Mouse (Mus musculus) MEL (cell line): Measurements from ENCODE around the gene Smim5. TPM values are rescaled to one million over a fixed set of nuclear protein-coding genes. Genes with fewer than 3 reads are reported as not detected.

Experiments
- DNase-seq: peaks from one replicate; pipeline ENCODE4 v3.0.0; 2011; ENCODE audit warnings: low read depth, low spot score
- H3K27ac ChIP-seq: 2 replicates; pipeline ENCODE4 v1.5.1; 2012; ENCODE audit warnings: low read depth, mild to moderate bottlenecking, control low read depth, low read length, moderate library complexity; ENCODE audit not compliant: control insufficient read depth
- H3K27me3 ChIP-seq, 2 experiments: fragments of 150-350 bp in 1 of 2; sonication (generic) in 1 of 2; 2 replicates each; pipeline ENCODE4 v1.6.1; 2012; ENCODE audit warnings: low read length in 2 of 2, mild to moderate bottlenecking in 2 of 2, improper control_type of control experiment in 1 of 2, moderate library complexity in 1 of 2; ENCODE audit not compliant: insufficient read depth in 2 of 2, control insufficient read depth in 1 of 2
- H3K36me3 ChIP-seq, 2 experiments: 2 replicates each; pipeline ENCODE4 v1.6.1; 2012 to 2014; ENCODE audit warnings: low read length in 2 of 2, improper control_type of control experiment in 1 of 2, inconsistent platforms in 1 of 2, mild to moderate bottlenecking in 1 of 2; ENCODE audit not compliant: insufficient read depth in 2 of 2, control insufficient read depth in 1 of 2
- H3K4me1 ChIP-seq, 2 experiments: fragments of 150-350 bp in 1 of 2; sonication (generic) in 1 of 2; 2 replicates each; pipeline ENCODE4 v1.6.1; 2012; ENCODE audit warnings: low read length in 2 of 2, improper control_type of control experiment in 1 of 2, mild to moderate bottlenecking in 1 of 2; ENCODE audit not compliant: insufficient read depth in 2 of 2, control insufficient read depth in 1 of 2
- H3K4me3 ChIP-seq, 2 experiments: fragments of 150-350 bp in 1 of 2; sonication (generic) in 1 of 2; 2 replicates each; pipeline ENCODE4 v1.5.1; 2012; ENCODE audit warnings: low read depth in 2 of 2, low read length in 2 of 2, mild to moderate bottlenecking in 2 of 2, moderate library complexity in 2 of 2, control low read depth in 1 of 2, improper control_type of control experiment in 1 of 2; ENCODE audit not compliant: control insufficient read depth in 1 of 2, insufficient read depth in 1 of 2
- H3K79me2 ChIP-seq: 2 replicates; pipeline ENCODE4 v1.6.1; 2012; ENCODE audit warnings: mild to moderate bottlenecking, low read length, moderate library complexity; ENCODE audit not compliant: control insufficient read depth, poor library complexity, insufficient read depth
- H3K9ac ChIP-seq: 2 replicates; pipeline ENCODE4 v1.6.1; 2012; ENCODE audit warnings: low read depth, mild to moderate bottlenecking, control low read depth, low read length, moderate library complexity; ENCODE audit not compliant: control insufficient read depth, poor library complexity, severe bottlenecking
- H3K9me3 ChIP-seq: fragments of 150-350 bp; sonication (generic); replicated peaks from 2 replicates; pipeline ENCODE4 v1.6.1; 2012; ENCODE audit warnings: mild to moderate bottlenecking, low read length, improper control_type of control experiment, moderate library complexity; ENCODE audit not compliant: insufficient read depth
- BHLHE40 ChIP-seq: IDR thresholded peaks from 2 replicates; pipeline ENCODE4 v1.6.1; 2012; ENCODE audit warnings: low read depth, mild to moderate bottlenecking, inconsistent platforms, low read length, improper control_type of control experiment, borderline replicate concordance
- CHD1 ChIP-seq: IDR thresholded peaks from 2 replicates; pipeline ENCODE4 v1.6.1; 2012; ENCODE audit warnings: low read depth, mild to moderate bottlenecking, inconsistent platforms, low read length, improper control_type of control experiment
- CHD2 ChIP-seq: IDR thresholded peaks from 2 replicates; pipeline ENCODE4 v1.6.1; 2011; ENCODE audit warnings: low read length, improper control_type of control experiment
- CTCF ChIP-seq, 3 experiments: IDR thresholded peaks in 2 of 3; conservative IDR thresholded peaks in 1 of 3; 2 replicates each; pipeline ENCODE4 v1.5.1; 2011 to 2012; ENCODE audit warnings: low read length in 3 of 3, low read depth in 2 of 3, mild to moderate bottlenecking in 2 of 3, improper control_type of control experiment in 1 of 3, inconsistent platforms in 1 of 3, mixed read lengths in 1 of 3, moderate library complexity in 1 of 3; ENCODE audit not compliant: control insufficient read depth in 1 of 3, insufficient read depth in 1 of 3, poor library complexity in 1 of 3, severe bottlenecking in 1 of 3
- E2F4 ChIP-seq: IDR thresholded peaks from 2 replicates; pipeline ENCODE4 v1.6.1; 2011; ENCODE audit warnings: low read depth, low read length, improper control_type of control experiment, borderline replicate concordance
- ELF1 ChIP-seq: IDR thresholded peaks from 2 replicates; pipeline ENCODE4 v1.6.1; 2014; ENCODE audit warnings: low read depth, mild to moderate bottlenecking, inconsistent platforms, low read length, improper control_type of control experiment, moderate library complexity
- ETS1 ChIP-seq: IDR thresholded peaks from 2 replicates; pipeline ENCODE4 v1.6.1; 2012; ENCODE audit warnings: low read depth, mild to moderate bottlenecking, inconsistent platforms, low read length, improper control_type of control experiment, moderate library complexity
- GABPA ChIP-seq: IDR thresholded peaks from 2 replicates; pipeline ENCODE4 v1.6.1; 2012; ENCODE audit warnings: low read depth, mild to moderate bottlenecking, inconsistent platforms, low read length, improper control_type of control experiment, moderate library complexity
- GATA1 ChIP-seq: IDR thresholded peaks from 2 replicates; pipeline ENCODE4 v1.6.1; 2011; ENCODE audit warnings: low read depth, low read length, improper control_type of control experiment
- HCFC1 ChIP-seq: IDR thresholded peaks from 2 replicates; pipeline ENCODE4 v1.6.1; 2012; ENCODE audit warnings: low read depth, mild to moderate bottlenecking, inconsistent platforms, low read length, improper control_type of control experiment, moderate library complexity
- JUND ChIP-seq: IDR thresholded peaks from 2 replicates; pipeline ENCODE4 v1.6.1; 2011; ENCODE audit warnings: low read depth, mild to moderate bottlenecking, improper control_type of control experiment, low read length
- KAT2A ChIP-seq: conservative IDR thresholded peaks from 2 replicates; pipeline ENCODE4 v1.6.1; 2012; ENCODE audit warnings: low read depth, low read length, improper control_type of control experiment, inconsistent platforms
- MAFK ChIP-seq: IDR thresholded peaks from 2 replicates; pipeline ENCODE4 v1.6.1; 2011; ENCODE audit warnings: low read depth, mild to moderate bottlenecking, low read length, improper control_type of control experiment, borderline replicate concordance
- MAX ChIP-seq: IDR thresholded peaks from 2 replicates; pipeline ENCODE4 v1.6.1; 2011; ENCODE audit warnings: low read length, improper control_type of control experiment
- MAZ ChIP-seq: IDR thresholded peaks from 2 replicates; pipeline ENCODE4 v1.6.1; 2012; ENCODE audit warnings: low read depth, mild to moderate bottlenecking, inconsistent platforms, low read length, improper control_type of control experiment
- MEF2A ChIP-seq: IDR thresholded peaks from 2 replicates; pipeline ENCODE4 v1.6.1; 2014; ENCODE audit warnings: low read depth, mild to moderate bottlenecking, inconsistent platforms, low read length, improper control_type of control experiment; ENCODE audit not compliant: poor library complexity, insufficient replicate concordance, severe bottlenecking; ENCODE audit errors: extremely low read depth
- MXI1 ChIP-seq: IDR thresholded peaks from 2 replicates; pipeline ENCODE4 v1.6.1; 2011; ENCODE audit warnings: mild to moderate bottlenecking, low read depth, low read length, improper control_type of control experiment
- MYB ChIP-seq: IDR thresholded peaks from 2 replicates; pipeline ENCODE4 v1.6.1; 2011; ENCODE audit warnings: mild to moderate bottlenecking, low read depth, low read length, improper control_type of control experiment
- NRF1 ChIP-seq: IDR thresholded peaks from 2 replicates; pipeline ENCODE4 v1.6.1; 2014; ENCODE audit warnings: low read depth, mild to moderate bottlenecking, inconsistent platforms, low read length, improper control_type of control experiment, moderate library complexity; ENCODE audit not compliant: poor library complexity, insufficient read depth, severe bottlenecking
- POLR2A ChIP-seq, 2 experiments: IDR thresholded peaks; 2 replicates each; pipeline ENCODE4 v1.6.1; 2011 to 2012; ENCODE audit warnings: low read length in 2 of 2, mild to moderate bottlenecking in 2 of 2, control low read depth in 1 of 2, improper control_type of control experiment in 1 of 2, low read depth in 1 of 2, moderate library complexity in 1 of 2; ENCODE audit not compliant: control insufficient read depth in 1 of 2, insufficient read depth in 1 of 2, poor library complexity in 1 of 2
- POLR2AphosphoS5 ChIP-seq: IDR thresholded peaks from 2 replicates; pipeline ENCODE4 v1.6.1; 2012; ENCODE audit warnings: low read depth, borderline replicate concordance, mild to moderate bottlenecking, inconsistent platforms, low read length, moderate library complexity, mixed read lengths
- RAD21 ChIP-seq: IDR thresholded peaks from 2 replicates; pipeline ENCODE4 v1.6.1; 2011; ENCODE audit warnings: mild to moderate bottlenecking, low read depth, low read length, improper control_type of control experiment
- SMC3 ChIP-seq: IDR thresholded peaks from 2 replicates; pipeline ENCODE4 v1.6.1; 2011; ENCODE audit warnings: low read depth, low read length, improper control_type of control experiment
- TAL1 ChIP-seq: IDR thresholded peaks from 2 replicates; pipeline ENCODE4 v1.6.1; 2012; ENCODE audit warnings: mild to moderate bottlenecking, inconsistent platforms, low read length, moderate library complexity, mixed read lengths
- TBP ChIP-seq: IDR thresholded peaks from 2 replicates; pipeline ENCODE4 v1.8.0; 2011; ENCODE audit warnings: low read depth, low read length, improper control_type of control experiment
- TCF12 ChIP-seq: IDR thresholded peaks from 2 replicates; pipeline ENCODE4 v1.6.1; 2014; ENCODE audit warnings: low read depth, mild to moderate bottlenecking, inconsistent platforms, low read length, improper control_type of control experiment, moderate library complexity
- USF1 ChIP-seq: IDR thresholded peaks from 2 replicates; pipeline ENCODE4 v1.6.1; 2014; ENCODE audit warnings: low read depth, mild to moderate bottlenecking, inconsistent platforms, low read length, improper control_type of control experiment, moderate library complexity
- USF2 ChIP-seq, 2 experiments: IDR thresholded peaks; 2 replicates each; pipeline ENCODE4 v1.6.1; 2011 to 2012; ENCODE audit warnings: improper control_type of control experiment in 2 of 2, low read length in 2 of 2, borderline replicate concordance in 1 of 2, inconsistent platforms in 1 of 2, low read depth in 1 of 2, mild to moderate bottlenecking in 1 of 2; ENCODE audit not compliant: insufficient read depth in 1 of 2
- ZC3H11A ChIP-seq: IDR thresholded peaks from 2 replicates; pipeline ENCODE4 v1.6.1; 2012; ENCODE audit warnings: low read depth, mild to moderate bottlenecking, inconsistent platforms, low read length, improper control_type of control experiment
- ZKSCAN1 ChIP-seq: IDR thresholded peaks from 2 replicates; pipeline ENCODE4 v1.6.1; 2012; ENCODE audit warnings: low read depth, mild to moderate bottlenecking, inconsistent platforms, low read length, improper control_type of control experiment, moderate library complexity
- ZMIZ1 ChIP-seq: IDR thresholded peaks from 2 replicates; pipeline ENCODE4 v1.6.1; 2012; ENCODE audit warnings: low read depth, mild to moderate bottlenecking, inconsistent platforms, low read length, improper control_type of control experiment, moderate library complexity
- ZNF384 ChIP-seq: IDR thresholded peaks from 2 replicates; pipeline ENCODE4 v1.6.1; 2012; ENCODE audit warnings: low read depth, mild to moderate bottlenecking, inconsistent platforms, low read length, improper control_type of control experiment
- polyA plus RNA-seq, 2 experiments: library from polyadenylated mRNA; stranded (reverse) in 1 of 2; unstranded in 1 of 2; fragments of >175 nt in 1 of 2; fragments of >200 nt in 1 of 2; gene quantifications; 2 replicates each; pipeline versions ENCODE4 v1.2.1 to v1.2.4; 2012; ENCODE audit warnings: low replicate concordance in 2 of 2, low read depth in 1 of 2; ENCODE audit not compliant: insufficient read length in 2 of 2, insufficient read depth in 1 of 2, missing spikeins in 1 of 2
- total RNA-seq: library from RNA; depleted of rRNA; stranded (reverse); fragments of 300-350 nt; gene quantifications from 2 replicates; pipeline ENCODE4 v1.2.3, GENCODE M21; 2012

Smim5 gene
- total and polyA plus RNA-seq, 3 experiments, result 24.8 to 41.0 TPM; not detected in 1

- TF ChIP-seq ZMIZ1, result peak; percentile 81; the same call in 1 of the 2 replicates
- TF ChIP-seq CTCF (IDR thresholded peaks at IDR 0.05 in 2 of 3, conservative IDR thresholded peaks at IDR 0.05 in 1 of 3; ENCODE audit: control insufficient read depth in 1 of 3, insufficient read depth in 1 of 3, low read depth in 2 of 3, low read length in 3 of 3, poor library complexity in 1 of 3, severe bottlenecking in 1 of 3), result no peak
Observed at GRCm38 (mm10) chr11:115902831-115903230, 3.1 kb downstream of the Smim5 start (continued).

GRCm38 (mm10) chr11:115903384-115904230 lies 3.8 kb downstream of the Smim5 start:
- H3K79me2 ChIP-seq, result peaks cover 34% of the 10 kb centered on the region
- H3K36me3 ChIP-seq, result peaks cover 0 to 30% of the 10 kb centered on the region in 2 experiments; a peak in 2 of 4 replicates
- peak overlapping the region; percentile 74 for H3K9ac ChIP-seq
- H3K4me1 ChIP-seq, result peaks cover 20 to 37% of the 10 kb centered on the region in 2 experiments
- no peak overlapping the region; a peak in 1 of 4 replicates for H3K4me3 ChIP-seq
- peak; percentile 82 for DNase-seq
- no peaks in the 10 kb centered on the region for H3K9me3 ChIP-seq
- peak overlapping the region; percentile 98 for H3K27ac ChIP-seq
- no peaks in the 10 kb centered on the region for H3K27me3 ChIP-seq
- TF ChIP-seq MAFK (no peak), MXI1 (peak; percentile 41), MEF2A (no peak), ELF1 (no peak), CTCF (IDR thresholded peaks at IDR 0.05 in 2 of 3, conservative IDR thresholded peaks at IDR 0.05 in 1 of 3; ENCODE audit: control insufficient read depth in 1 of 3, insufficient read depth in 1 of 3, low read depth in 2 of 3, low read length in 3 of 3, poor library complexity in 1 of 3, severe bottlenecking in 1 of 3) (no peak), JUND (no peak), GATA1 (peak; percentile 24; the same call in 1 of the 2 replicates), TBP (0 out of 2 replicates have a peak, but pooled peaks have one; percentile 17), ZKSCAN1 (no peak), CHD1 (no peak), BHLHE40 (no peak; the same call in 1 of the 2 replicates), CHD2 (no peak), KAT2A (no peak), SMC3 (no peak), ZC3H11A (no peak), GABPA (no peak), USF1 (no peak), MAX (peak; percentile 66), NRF1 (no peak), TCF12 (peak; percentile 68), ZMIZ1 (no peak), POLR2AphosphoS5 (no peak; the same call in 1 of the 2 replicates), ZNF384 (no peak), RAD21 (no peak), E2F4 (no peak), ETS1 (0 out of 2 replicates have a peak, but pooled peaks have one; percentile 74), MYB (no peak), TAL1 (no peak), USF2 (IDR thresholded peaks at IDR 0.05; ENCODE audit: borderline replicate concordance in 1 of 2, insufficient read depth in 1 of 2, low read depth in 1 of 2, low read length in 2 of 2) (no peak), MAZ (no peak), HCFC1 (no peak), POLR2A (IDR thresholded peaks at IDR 0.05; ENCODE audit: control insufficient read depth in 1 of 2, insufficient read depth in 1 of 2, low read depth in 1 of 2, low read length in 2 of 2, poor library complexity in 1 of 2) (peak in 1 of 2 experiments; percentile 51; a peak in 2 of 4 replicates)
